Mouse (Mus musculus): ENCODE results near the gene Nedd9.
A peak's percentile ranks its signal among the peaks of the same experiment; 100 is the strongest.
"Not testable (repeated sequence)": the region's sequence is repeated elsewhere in the genome, so short reads cannot be mapped to it uniquely, and the experiment has no call there.

Gene Nedd9

GRCm38 (mm10) chr13:41372555-41373460, 114.4 kb downstream of the Nedd9 start:
- no peak for DNase-seq (ENCODE audit: low spot score)

GRCm38 (mm10) chr13:41371547-41371946, 115.6 kb downstream of the Nedd9 start:
- no peak for DNase-seq (ENCODE audit: low spot score)

DNA sequence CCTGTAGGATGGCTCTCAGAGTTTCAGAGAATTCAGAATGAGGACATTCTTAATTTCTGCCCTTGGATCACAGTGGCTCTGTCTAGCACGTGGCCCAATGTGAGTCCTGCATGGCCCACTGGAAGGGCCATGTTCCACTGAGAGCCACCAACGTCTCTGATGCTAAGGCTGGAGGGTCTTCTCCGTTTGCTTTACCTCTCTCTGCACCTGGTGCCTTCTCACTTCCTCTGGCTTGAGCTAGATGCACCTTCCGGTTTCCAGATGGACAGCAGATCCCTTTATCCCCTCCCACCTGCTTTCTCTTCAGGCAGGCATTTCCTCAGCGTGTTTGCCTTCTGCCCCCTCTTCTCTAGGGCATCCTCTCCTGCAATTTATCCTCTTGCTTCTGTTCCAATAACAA, 118.5 kb downstream of the Nedd9 start:
- DNase-seq (ENCODE audit: low spot score) = no peak

DNA sequence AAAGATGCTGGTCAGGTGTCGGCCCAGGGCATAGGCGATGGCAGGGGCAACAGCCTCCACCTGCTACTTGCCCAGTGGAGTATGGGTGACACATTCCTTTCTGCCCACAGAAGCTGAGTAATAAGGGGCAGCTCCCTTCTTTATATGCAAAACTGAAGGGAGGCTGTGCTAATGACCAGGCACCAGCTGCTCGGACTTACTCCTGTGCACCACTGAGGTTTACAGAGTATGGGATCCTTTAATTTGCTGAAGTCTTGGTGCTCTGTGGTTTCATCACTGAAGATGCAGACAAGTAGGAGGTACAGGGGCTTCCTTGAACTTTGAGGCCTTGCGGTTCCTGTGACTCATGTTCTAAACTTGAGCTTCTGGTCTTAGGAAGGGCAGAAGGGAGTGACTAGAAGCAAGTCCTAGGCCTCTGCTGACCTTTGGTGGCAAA, 120.0 kb downstream of the Nedd9 start:
- DNase-seq (ENCODE audit: low spot score) = no peak

- not testable (repeated sequence) for DNase-seq (ENCODE audit: low spot score)
Measured at GRCm38 (mm10) chr13:41366609-41367008, 120.6 kb downstream of the Nedd9 start.

DNA sequence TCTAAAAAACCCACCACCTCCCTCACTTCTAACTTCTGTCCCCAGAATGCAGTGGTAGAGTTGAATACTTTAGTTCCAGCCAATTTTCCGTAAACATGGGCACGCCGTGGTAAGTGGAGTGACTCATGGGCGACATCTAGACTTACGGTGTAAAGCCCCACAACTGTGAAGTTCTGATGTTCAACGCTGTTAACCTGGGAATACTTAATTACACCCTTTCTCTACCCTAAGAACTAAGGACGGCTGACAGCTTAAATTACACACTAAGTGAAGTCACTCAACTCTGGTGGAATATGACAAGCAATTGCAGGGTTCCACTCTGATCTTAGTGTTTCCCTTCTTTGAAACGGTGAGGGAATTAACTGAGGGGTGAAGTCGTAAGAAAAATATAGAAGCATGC, 122.9 kb downstream of the Nedd9 start:
- DNase-seq (ENCODE audit: low spot score) = no peak

GRCm38 (mm10) chr13:41362909-41363308, 124.3 kb downstream of the Nedd9 start:
- no peak for DNase-seq (ENCODE audit: low spot score)

- no peak for DNase-seq (ENCODE audit: low spot score)
Measured at GRCm38 (mm10) chr13:41360272-41360815, 126.8 kb downstream of the Nedd9 start.

- no peak for DNase-seq (ENCODE audit: low spot score)
Measured at GRCm38 (mm10) chr13:41359330-41360215, 127.6 kb downstream of the Nedd9 start.

GRCm38 (mm10) chr13:41358480-41359180, 128.5 kb downstream of the Nedd9 start:
- DNase-seq (ENCODE audit: low spot score) = peak; percentile 72

- no peak for DNase-seq (ENCODE audit: low spot score)
Measured at GRCm38 (mm10) chr13:41358009-41358408, 129.2 kb downstream of the Nedd9 start.

DNA sequence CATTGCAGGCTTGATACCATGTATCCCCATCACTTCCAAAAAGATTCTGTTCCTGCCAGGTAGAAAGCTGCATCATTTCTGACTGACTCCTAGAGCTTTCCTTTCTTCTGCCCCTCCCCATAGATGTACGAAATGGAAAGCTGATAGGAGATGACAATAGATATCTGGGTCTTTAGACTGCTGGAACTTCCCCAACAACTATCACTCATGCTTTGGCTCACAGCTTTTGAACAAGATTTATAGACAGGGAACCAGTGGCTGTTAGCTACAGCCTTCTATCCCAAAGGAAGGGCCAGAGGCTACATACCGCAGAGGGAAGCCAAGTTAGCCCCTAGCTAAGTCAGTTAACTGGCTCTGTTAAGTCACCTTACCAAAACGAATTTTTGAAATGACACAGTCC, 129.6 kb downstream of the Nedd9 start:
- no peak for DNase-seq (ENCODE audit: low spot score)

GRCm38 (mm10) chr13:41357161-41357560, 130.0 kb downstream of the Nedd9 start:
- no peak for DNase-seq (ENCODE audit: low spot score)

DNA sequence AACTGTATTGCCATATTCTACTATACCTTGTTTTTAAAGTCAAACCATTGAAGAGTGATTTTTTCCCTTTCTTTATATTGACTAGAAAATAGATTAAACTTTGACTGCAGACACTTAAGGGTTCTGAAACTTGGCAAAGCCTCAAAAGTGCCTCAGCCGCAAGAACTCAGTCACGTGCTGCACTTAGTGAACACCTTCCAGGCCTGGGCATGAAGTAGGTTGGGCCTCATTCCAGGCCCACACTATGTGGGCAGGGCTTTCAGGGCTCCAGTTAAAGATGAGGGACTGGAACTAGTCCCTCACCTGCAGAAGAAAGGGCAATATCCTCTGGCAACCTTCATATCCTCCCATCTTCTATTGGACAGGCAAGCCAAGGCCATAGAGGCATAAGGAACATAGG, 131.6 kb downstream of the Nedd9 start:
- no peak for DNase-seq (ENCODE audit: low spot score)

- no peak for DNase-seq (ENCODE audit: low spot score)
Measured at GRCm38 (mm10) chr13:41354591-41354990, 132.6 kb downstream of the Nedd9 start.

DNA sequence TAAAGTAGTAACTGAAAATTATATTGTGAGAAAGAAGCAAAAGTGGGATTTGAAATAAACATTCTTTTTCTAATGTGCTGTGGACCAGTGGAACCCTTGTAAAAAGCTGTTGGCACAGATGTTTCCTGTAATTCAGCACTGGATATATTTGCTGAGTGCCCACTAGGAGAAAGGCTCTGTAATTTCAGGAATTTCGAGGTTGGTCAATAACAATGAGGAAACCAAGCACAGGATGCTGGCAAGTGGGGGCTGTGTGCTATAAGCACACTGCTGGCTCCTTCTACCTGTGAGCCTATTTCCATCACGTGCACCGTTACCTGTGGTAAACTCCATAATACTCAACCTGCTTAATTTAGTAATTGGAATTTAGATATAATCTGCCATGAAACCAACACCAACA, 133.5 kb downstream of the Nedd9 start:
- no peak for DNase-seq (ENCODE audit: low spot score)

DNA sequence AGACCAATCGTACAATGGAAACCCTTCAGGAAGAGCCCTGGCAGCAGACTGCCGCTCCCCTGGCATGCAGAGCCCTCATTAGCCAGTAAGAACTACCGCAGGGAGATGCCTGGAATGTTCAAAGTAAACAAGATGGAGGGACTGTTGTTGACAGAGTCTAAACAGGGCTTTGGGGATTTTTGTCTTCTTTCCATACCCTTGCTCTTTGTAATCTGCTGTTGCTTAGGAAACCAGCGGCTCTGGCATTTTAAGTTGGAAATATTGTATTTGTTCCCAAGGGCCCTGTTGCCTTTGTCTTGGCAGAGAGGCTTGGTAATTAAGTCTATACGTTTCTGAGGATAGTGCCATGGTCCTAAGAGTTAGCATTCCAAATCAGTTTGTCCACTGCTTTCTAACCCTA, 134.8 kb downstream of the Nedd9 start:
- no peak for DNase-seq (ENCODE audit: low spot score)

GRCm38 (mm10) chr13:41350589-41350988, 136.6 kb downstream of the Nedd9 start:
- DNase-seq (ENCODE audit: low spot score) = no peak

DNA sequence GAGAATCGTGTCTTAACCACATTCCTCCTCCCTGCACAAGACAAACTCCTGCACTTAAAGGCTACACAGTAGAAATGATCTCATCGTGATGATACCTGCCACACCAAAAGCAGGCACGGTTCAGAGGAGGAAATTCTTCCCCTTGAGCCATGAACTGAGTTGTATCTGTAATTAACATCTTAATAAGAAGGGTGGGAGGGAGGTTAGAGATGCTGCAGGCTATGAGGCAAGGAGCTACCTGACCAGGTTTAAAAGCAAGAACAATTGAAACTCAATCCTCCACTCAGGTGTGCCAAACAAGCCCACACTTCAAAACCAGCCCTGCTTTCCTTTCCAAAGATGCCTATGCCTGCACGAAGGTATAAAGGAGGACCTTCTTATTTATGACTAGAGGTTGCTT, 137.4 kb downstream of the Nedd9 start:
- DNase-seq (ENCODE audit: low spot score) = no peak

GRCm38 (mm10) chr13:41345756-41346155, 141.4 kb downstream of the Nedd9 start:
- no peak for DNase-seq (ENCODE audit: low spot score)

- no peak for DNase-seq (ENCODE audit: low spot score)
Measured at GRCm38 (mm10) chr13:41345306-41345705, 141.9 kb downstream of the Nedd9 start.

DNA sequence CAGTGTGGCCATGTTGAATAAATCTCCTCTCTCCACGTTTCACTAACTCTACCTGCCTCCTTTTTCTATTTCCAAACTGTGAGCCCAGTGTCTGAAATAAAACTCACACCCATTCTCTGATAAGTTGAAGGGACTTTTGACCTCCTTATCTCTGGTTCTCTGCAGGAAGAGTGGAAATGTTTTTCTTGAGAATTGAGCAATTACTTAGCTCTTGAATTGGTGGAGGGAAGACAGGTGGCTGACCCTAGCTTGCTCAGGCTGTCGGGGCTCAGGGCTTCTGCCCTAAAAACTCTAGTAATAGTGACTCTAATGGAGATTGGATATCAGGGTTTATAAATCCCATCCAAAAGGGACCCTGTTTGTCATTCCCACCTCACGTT, 143.3 kb downstream of the Nedd9 start:
- no peak for DNase-seq (ENCODE audit: low spot score)

Data from urinary bladder, postnatal 10 days (tissue).